ENCODE assay signal across 8 mouse cellular contexts in the genomic region with DNA sequence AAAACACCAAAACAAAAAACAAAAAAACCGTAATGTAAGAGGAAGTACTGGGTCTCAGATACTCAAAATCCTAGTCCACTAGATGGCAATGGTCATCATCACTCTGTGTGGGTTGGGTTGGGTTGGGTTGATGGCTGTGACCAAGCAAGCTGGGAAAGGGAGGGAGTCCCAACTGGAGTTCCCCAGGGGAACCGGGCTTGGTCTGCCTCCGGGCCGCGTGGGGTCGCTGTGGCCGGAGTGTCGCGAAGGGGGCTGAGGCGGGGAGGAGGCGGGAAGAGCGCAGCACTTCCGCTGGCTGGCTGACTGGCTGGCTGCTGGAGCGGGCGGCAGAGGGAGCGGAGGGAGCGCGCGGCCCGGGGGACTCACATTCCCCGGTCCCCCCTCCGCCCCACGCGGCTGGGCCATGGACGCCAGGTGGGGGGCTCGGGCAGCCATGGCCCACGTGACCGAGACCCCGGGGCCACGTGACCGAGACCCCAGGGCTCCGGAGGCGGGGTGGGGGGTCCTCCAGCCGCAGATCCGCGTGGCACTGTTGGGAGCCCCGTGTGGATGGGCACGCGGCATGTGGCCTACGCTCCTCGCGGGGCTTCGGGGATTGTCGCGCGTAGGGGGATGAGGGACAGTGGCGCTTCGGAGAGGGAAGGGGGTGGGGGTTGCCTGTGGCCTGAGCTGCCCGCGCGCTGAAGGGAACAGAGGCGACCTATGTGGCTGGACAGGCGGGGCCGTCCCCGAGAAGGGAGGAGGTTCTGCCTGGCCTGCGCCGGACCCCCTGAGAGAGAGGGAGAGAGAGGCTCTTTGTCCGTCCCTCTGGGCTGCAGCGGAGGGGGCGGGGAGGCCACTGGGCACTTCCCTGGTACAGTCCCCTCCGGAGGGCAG. TPM values are rescaled to one million over a fixed set of nuclear protein-coding genes. Genes with fewer than 3 reads are reported as not detected.
A peak's percentile ranks its signal among the peaks of the same experiment; 100 is the strongest.
DNase-seq lines count a peak whose midpoint lies in the region; ATAC-seq and TF ChIP-seq lines count a peak whose summit lies in the region.

A gene (plus strand): TSS at position 220 of the 876 bp plus-strand sequence.

- peaks cover 38% of the 10 kb centered on the region for H3K36me3 ChIP-seq in embryonic facial prominence, embryonic 15.5 days
- peaks cover 33% of the 10 kb centered on the region for H3K36me3 ChIP-seq in limb, embryonic 15.5 days
- peaks cover 30% of the 10 kb centered on the region for H3K36me3 ChIP-seq in midbrain, postnatal 0 days (ENCODE audit: insufficient read depth, low read length)

- DNase-seq in 3134 (ENCODE audit: extremely low read depth, insufficient read length, low spot score) = peak; percentile 96
- DNase-seq in adrenal gland, postnatal 25 days = peak; percentile 97
- DNase-seq in heart, adult 8-10 months (ENCODE audit: low spot score) = peak; percentile 93
- peak; percentile 95 for DNase-seq in kidney, adult 9 months
- peak; percentile 96 for DNase-seq in midbrain, postnatal 0 days (ENCODE audit: low spot score)
- peak; percentile 73 to 89 for DNase-seq in spleen, postnatal 10 days (ENCODE audit: low spot score in 2 of 2)

- ATAC-seq in embryonic facial prominence, embryonic 15.5 days (ENCODE audit: insufficient number of reproducible peaks, low FRiP score, low TSS enrichment, low read depth) = peak; percentile 86
- ATAC-seq in limb, embryonic 15.5 days (ENCODE audit: insufficient number of reproducible peaks, low FRiP score, low TSS enrichment, low read depth) = peak; percentile 81
- ATAC-seq in midbrain, postnatal 0 days (ENCODE audit: low FRiP score) = peak; percentile 90

- under 1% methylated on average over 58 of the region's 61 CpGs for WGBS in embryonic facial prominence, embryonic 15.5 days
- WGBS in limb, embryonic 15.5 days = under 1% methylated on average over 56 of the region's 61 CpGs
- 1% methylated on average over 43 of the region's 61 CpGs for WGBS in midbrain, postnatal 0 days

- H3K4me1 ChIP-seq in embryonic facial prominence, embryonic 15.5 days = peaks cover 38% of the 10 kb centered on the region
- peaks cover 38% of the 10 kb centered on the region for H3K4me1 ChIP-seq in limb, embryonic 15.5 days
- 0 out of 2 replicates have a peak, but pooled peaks cover 6% of the 10 kb centered on the region for H3K4me1 ChIP-seq in midbrain, postnatal 0 days (ENCODE audit: insufficient read depth, low read length)

- no peaks in the 10 kb centered on the region for H3K9me3 ChIP-seq in embryonic facial prominence, embryonic 15.5 days (replicated peaks)
- no peaks in the 10 kb centered on the region for H3K9me3 ChIP-seq in limb, embryonic 15.5 days
- H3K9me3 ChIP-seq in midbrain, postnatal 0 days (ENCODE audit: low read length) = no peaks in the 10 kb centered on the region

- H3K27ac ChIP-seq in embryonic facial prominence, embryonic 15.5 days (replicated peaks) = peak within 1 kb of the TSS; percentile 87
- peak within 1 kb of the TSS; percentile 88 for H3K27ac ChIP-seq in limb, embryonic 15.5 days
- peak within 1 kb of the TSS; percentile 79 for H3K27ac ChIP-seq in midbrain, postnatal 0 days (ENCODE audit: low read depth, low read length)

- TF ChIP-seq CTCF in midbrain, postnatal 0 days (IDR thresholded peaks at IDR 0.05) = peak; percentile 93

- peak within 1 kb of the TSS; percentile 90 for H3K4me3 ChIP-seq in embryonic facial prominence, embryonic 15.5 days (replicated peaks)
- peak within 1 kb of the TSS; percentile 94 for H3K4me3 ChIP-seq in limb, embryonic 15.5 days
- peak within 1 kb of the TSS; percentile 76 for H3K4me3 ChIP-seq in midbrain, postnatal 0 days (ENCODE audit: low read depth, low read length)

- peak within 1 kb of the TSS; percentile 94 for H3K4me2 ChIP-seq in embryonic facial prominence, embryonic 15.5 days (replicated peaks)
- H3K4me2 ChIP-seq in limb, embryonic 15.5 days = peak within 1 kb of the TSS; percentile 93
- H3K4me2 ChIP-seq in midbrain, postnatal 0 days (ENCODE audit: low read depth, low read length, poor library complexity, severe bottlenecking) = peak within 1 kb of the TSS; percentile 97

- H3K9ac ChIP-seq in embryonic facial prominence, embryonic 15.5 days = peak within 1 kb of the TSS; percentile 96
- peak within 1 kb of the TSS; percentile 87 for H3K9ac ChIP-seq in limb, embryonic 15.5 days
- peak within 1 kb of the TSS; percentile 84 for H3K9ac ChIP-seq in midbrain, postnatal 0 days (replicated peaks; ENCODE audit: low read length, poor library complexity, severe bottlenecking)

- no peaks in the 10 kb centered on the region for H3K27me3 ChIP-seq in embryonic facial prominence, embryonic 15.5 days
- no peaks in the 10 kb centered on the region; the same call in 1 of the 2 replicates for H3K27me3 ChIP-seq in limb, embryonic 15.5 days
- H3K27me3 ChIP-seq in midbrain, postnatal 0 days (ENCODE audit: insufficient read depth, low read length) = no peaks in the 10 kb centered on the region

RNA-seq across cellular contexts. Expression of the gene that starts here (rescaled TPM):
- total RNA-seq in adrenal gland, postnatal 25 days (2021) = 59.6 and 74.2 TPM in 2 replicates
- polyA plus RNA-seq in embryonic facial prominence, embryonic 15.5 days (2015; fragmentation: Nextera tagmentation; extraction: Ambion mirVana) = 133 and 139 TPM in 2 replicates
- 10 to 100 TPM; 23.1 to 27.9 (median 25.3) TPM for total RNA-seq in heart, adult 8-10 months (2022)
- polyA plus RNA-seq in limb, embryonic 15.5 days (2015; fragmentation: Nextera tagmentation; extraction: Ambion mirVana) = 139 and 142 TPM in 2 replicates
- total RNA-seq in midbrain, postnatal 0 days (2014; rRNA removed) = 91.7 and 113 TPM in 2 replicates
- 71.8 and 75.3 TPM in 2 replicates for polyA plus RNA-seq in midbrain, postnatal 0 days (2015; fragmentation: Nextera tagmentation; extraction: Ambion mirVana)

Comparison
In these comparisons a context has a peak if more than half of its experiments do, and no peak if none do; other contexts are left out.
1. Peak in every context shown above with its lines: DNase-seq, ATAC-seq, H3K4me3 ChIP-seq and H3K27ac ChIP-seq.